Mouse (Mus musculus) lung, postnatal 10 days (tissue): Measurements from ENCODE around the gene Gstcd.
A peak's percentile ranks its signal among the peaks of the same experiment; 100 is the strongest.

Experiments
- DNase-seq: peaks from one replicate; pipeline ENCODE4 v3.0.0; 2021

The Gstcd gene

GRCm38 (mm10) chr3:132996299-132996698 is 95.5 kb downstream of the Gstcd start:
- DNase-seq, result no peak

- no peak for DNase-seq
These were observed 95.9 kb downstream of the Gstcd start for GRCm38 (mm10) chr3:132995904-132996267.

DNA sequence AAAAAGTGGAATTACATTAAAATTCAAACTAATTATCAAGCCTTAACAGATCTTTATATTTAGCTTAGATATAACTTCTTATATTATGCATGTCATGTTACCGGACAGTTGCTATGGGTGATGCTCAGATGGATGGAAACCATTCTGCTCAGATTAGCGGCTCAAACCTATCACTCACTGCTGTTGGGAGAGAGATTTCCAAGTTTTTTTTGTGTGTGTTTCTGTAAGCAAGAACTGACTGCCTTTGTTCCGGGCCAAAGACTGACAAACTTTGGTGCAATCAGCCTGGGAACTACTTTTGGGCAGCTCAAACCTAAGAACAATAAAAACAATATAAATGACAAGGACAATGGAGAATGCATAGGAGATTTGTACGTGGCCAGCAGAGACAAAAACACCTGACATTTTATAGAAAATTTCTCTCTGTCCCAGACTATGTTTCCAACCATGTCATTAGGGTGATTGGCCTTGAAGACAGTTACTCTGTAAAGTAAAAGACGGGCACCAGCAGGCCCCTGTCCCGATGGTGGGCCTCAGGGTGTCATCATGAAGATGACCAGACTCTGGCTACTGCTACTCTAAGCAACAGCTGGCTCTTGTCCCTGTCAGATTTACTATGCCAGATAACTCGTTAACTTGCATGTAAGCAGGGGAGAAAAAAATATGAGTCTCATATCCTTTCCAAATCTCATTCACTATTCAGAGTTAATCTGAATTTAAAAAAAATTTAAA is 96.5 kb downstream of the Gstcd start:
- DNase-seq, result peak; percentile 80

- DNase-seq, result no peak
These were observed 105.6 kb downstream of the Gstcd start for GRCm38 (mm10) chr3:132986188-132986587.

- peak; percentile 76 for DNase-seq
These were observed 107.9 kb downstream of the Gstcd start for GRCm38 (mm10) chr3:132983845-132984485.

GRCm38 (mm10) chr3:132981968-132982367 is 109.9 kb downstream of the Gstcd start:
- DNase-seq, result no peak

GRCm38 (mm10) chr3:132979781-132980461 is 111.9 kb downstream of the Gstcd start:
- DNase-seq, result no peak

DNA sequence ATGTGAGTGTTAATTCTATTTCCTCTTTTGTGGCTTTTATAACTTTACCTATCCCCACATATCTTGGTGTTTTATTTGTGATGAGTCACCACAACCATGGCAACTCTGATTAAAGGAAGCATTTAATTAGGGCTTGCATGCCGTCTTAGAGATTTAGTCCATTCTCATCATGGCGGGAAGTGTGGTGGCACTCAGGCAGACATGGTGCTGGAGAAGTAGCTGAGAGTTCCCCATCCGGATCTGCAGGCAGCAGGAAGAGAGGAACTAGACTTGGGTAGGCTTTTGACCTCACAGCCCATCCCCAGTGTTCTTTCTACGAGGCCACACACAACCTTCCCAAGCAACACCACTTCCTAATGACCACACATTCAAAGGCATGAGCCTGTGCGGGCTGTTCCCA is 125.6 kb downstream of the Gstcd start:
- no peak for DNase-seq

- no peak for DNase-seq
These were observed 126.9 kb downstream of the Gstcd start for GRCm38 (mm10) chr3:132964715-132965507.

- DNase-seq, result no peak
These were observed 129.0 kb downstream of the Gstcd start for GRCm38 (mm10) chr3:132962631-132963361.

DNA sequence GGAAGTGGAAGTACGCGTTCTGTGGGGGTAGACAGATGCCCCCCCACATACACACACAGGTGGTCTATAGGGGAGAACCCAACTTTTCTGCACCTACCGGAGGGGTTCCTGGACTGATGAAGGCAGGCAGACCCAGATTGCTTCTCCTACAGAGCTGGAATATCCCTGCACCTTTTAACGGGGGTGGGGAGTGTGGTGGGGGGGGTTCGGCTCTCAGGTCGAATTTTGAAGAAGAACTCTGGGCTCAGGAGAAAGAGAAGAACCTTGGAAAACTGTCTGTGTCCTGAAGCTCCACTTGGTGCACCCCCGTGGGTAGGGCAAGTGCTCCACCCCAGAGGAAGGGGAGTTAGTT is 141.3 kb downstream of the Gstcd start:
- no peak for DNase-seq

GRCm38 (mm10) chr3:132949791-132950528 is 141.9 kb downstream of the Gstcd start, which contains the start of gene Npnt:
Gene Npnt, minus strand, starts transcription at chr3:132950291.
- DNase-seq, result peak; percentile 64

DNA sequence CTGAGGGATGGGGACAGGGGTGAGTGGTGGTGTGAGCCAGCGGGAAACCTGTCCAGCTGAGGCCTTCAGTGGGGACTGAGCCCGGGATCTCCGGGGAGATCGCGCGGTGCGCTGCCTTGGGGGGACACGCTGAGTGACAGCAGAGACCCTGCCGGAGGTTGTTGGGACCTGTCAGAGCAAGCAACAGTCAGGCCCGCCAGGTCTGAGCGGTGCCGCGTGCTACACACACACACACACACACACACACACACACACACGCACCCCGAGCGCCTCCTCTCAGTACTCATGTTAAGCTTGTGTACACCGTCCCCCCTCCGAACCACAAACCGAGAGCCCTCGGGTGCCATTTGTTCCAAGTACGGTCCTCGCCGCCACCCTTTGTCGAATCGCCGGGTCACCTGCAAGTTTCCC is 142.4 kb downstream of the Gstcd start:
- DNase-seq, result no peak

DNA sequence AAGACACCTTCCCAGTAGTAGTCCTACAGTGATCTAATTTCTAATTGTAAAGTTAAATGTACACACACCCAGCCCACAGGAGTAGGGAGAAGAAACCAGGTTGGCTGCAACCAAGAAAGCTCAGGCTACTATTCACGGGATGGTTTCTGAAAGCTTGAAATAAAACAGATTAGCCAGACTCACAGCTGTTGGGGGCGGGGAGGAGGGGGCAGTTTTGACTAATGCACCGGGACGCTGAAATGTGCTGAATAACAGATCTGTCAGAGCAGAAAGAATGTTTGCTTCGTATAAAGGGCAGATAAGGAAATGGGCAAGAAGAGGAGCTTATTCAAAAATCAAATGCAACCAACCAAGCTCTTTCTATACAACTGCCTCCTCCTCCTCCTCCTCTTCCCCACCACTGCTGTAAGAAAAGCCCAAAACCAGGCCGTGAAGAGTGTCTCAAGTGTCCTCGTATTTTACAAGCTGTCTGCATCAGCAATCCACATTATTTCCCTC is 143.5 kb downstream of the Gstcd start:
- peak; percentile 52 for DNase-seq

DNA sequence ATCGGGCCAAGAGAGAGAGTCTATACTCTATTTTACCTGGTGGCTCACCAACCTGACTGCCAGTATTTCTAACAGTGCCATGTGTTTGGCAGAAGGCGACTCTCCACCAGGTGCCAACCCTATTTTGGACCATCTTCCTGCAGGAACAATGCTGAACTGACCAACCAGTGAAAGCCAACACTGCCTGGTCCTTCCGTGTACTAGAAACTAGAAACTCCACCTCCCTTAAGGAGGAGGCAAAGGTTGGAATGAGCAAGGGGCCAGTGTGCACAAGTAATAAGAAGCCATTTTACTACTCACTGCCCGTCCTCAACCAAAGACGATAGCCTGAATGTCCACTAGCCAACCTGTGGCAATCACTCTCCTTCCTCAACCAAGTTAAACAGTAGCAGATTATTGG is 145.7 kb downstream of the Gstcd start:
- no peak for DNase-seq

DNA sequence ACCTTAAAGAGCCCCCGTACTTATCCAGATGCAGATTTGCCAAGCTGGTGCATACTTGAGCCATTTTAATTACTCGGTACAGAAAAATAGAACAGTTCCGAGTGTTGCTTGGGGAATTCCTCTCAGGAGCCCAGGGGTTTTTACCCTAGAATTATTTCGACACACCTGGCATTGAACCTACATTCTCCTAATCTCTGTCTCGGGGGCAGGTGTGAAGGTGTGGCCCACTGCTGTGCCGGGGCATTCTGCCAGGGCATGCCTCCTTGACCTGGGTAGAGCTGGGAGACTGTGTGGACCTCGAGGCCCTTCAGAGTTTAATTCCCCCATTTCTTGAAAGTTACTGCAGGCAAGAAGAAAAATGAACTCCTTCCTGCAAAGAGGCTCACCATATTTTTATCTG is 146.2 kb downstream of the Gstcd start:
- DNase-seq, result peak; percentile 54

GRCm38 (mm10) chr3:132944609-132945008 is 147.2 kb downstream of the Gstcd start:
- no peak for DNase-seq

GRCm38 (mm10) chr3:132944193-132944592 is 147.6 kb downstream of the Gstcd start:
- no peak for DNase-seq

DNA sequence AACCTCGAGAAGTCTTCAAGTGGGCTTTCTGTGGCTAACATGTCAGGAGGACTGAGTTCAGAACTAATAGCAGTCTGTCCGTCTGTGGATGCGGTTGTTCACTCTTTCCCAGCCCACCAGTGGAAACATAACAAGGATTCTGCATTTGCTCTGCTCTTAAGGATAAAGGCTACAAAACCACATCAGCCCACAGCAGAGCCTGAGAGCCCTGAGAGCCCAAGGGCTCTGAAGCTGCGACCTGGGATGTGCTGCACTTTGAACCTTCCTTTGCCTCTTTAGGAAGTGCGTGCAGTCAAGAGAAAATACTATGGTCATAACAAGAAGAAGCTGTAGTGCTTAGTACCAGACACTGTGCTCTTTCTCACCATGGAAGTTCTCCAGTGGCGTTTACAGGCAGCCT is 149.1 kb downstream of the Gstcd start:
- DNase-seq, result no peak

GRCm38 (mm10) chr3:132940181-132940990 is 151.4 kb downstream of the Gstcd start:
- peak; percentile 54 for DNase-seq

DNA sequence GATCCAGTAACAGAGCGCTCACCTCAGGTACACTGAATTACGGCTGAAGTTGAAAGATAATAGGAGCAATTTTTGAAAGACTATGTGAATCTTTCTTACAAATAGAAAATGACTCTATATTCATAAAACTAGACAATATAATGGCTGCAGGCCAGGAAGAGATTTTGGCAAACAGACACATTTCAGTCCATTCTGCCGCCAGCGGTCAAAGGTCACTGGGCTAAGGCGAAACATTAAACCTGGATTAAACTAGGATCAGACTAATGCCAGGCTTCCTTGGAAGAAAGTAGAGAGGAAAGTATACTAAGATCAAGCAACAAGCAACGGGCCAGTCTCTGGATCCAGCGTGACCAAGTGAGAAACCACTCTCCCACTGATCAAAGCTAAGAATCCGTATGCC is 152.8 kb downstream of the Gstcd start:
- no peak for DNase-seq
